Mouse (Mus musculus) T-helper 1 cell (primary cell): ENCODE data around the gene Galnt18.

Source experiments
- in situ Hi-C: fragments of 300-600 bp; cut with MboI, MseI; formaldehyde crosslinking; loops from one replicate; pipeline ENCODE4 v1.15.1; 2025; ENCODE audit warnings: high pct_unique_total_duplicates

Galnt18 gene

GRCm38 (mm10) chr7:111779504-111780242, at the start of gene Galnt18:
Gene Galnt18 (minus strand): TSS chr7:111779977.
- in situ Hi-C loops, result loop anchor here (25.0 kb wide), 2 partner anchors 183 to 583 kb away; no protein-coding TSS in a partner anchor

GRCm38 (mm10) chr7:111827337-111827736, 47.6 kb upstream of the Galnt18 start:
- in situ Hi-C loops, result no loop called here

- in situ Hi-C loops, result no loop called here
Measured at GRCm38 (mm10) chr7:111813093-111813492, 33.3 kb upstream of the Galnt18 start.

- in situ Hi-C loops, result no loop called here
Measured at GRCm38 (mm10) chr7:111811036-111811435, 31.3 kb upstream of the Galnt18 start.

- in situ Hi-C loops, result no loop called here
Measured at GRCm38 (mm10) chr7:111809796-111810195, 30.0 kb upstream of the Galnt18 start.

- in situ Hi-C loops, result no loop called here
Measured at GRCm38 (mm10) chr7:111806083-111806482, 26.3 kb upstream of the Galnt18 start.

- in situ Hi-C loops, result no loop called here
Measured at GRCm38 (mm10) chr7:111804646-111805045, 24.9 kb upstream of the Galnt18 start.

GRCm38 (mm10) chr7:111800785-111801184, 21.0 kb upstream of the Galnt18 start:
- in situ Hi-C loops, result no loop called here

- in situ Hi-C loops, result no loop called here
Measured at GRCm38 (mm10) chr7:111800120-111800519, 20.3 kb upstream of the Galnt18 start.

GRCm38 (mm10) chr7:111799021-111799420, 19.2 kb upstream of the Galnt18 start:
- in situ Hi-C loops, result loop anchor here (25.0 kb wide), 2 partner anchors 163 to 563 kb away; no protein-coding TSS in a partner anchor

- in situ Hi-C loops, result loop anchor here (25.0 kb wide), 2 partner anchors 165 to 565 kb away; no protein-coding TSS in a partner anchor
Measured at GRCm38 (mm10) chr7:111797337-111798010, 17.7 kb upstream of the Galnt18 start.

GRCm38 (mm10) chr7:111795059-111795458, 15.3 kb upstream of the Galnt18 start:
- in situ Hi-C loops, result loop anchor here (25.0 kb wide), 2 partner anchors 167 to 567 kb away; no protein-coding TSS in a partner anchor

- in situ Hi-C loops, result loop anchor here (25.0 kb wide), 2 partner anchors 170 to 570 kb away; no protein-coding TSS in a partner anchor
Measured at GRCm38 (mm10) chr7:111792154-111792553, 12.4 kb upstream of the Galnt18 start.

- in situ Hi-C loops, result loop anchor here (25.0 kb wide), 2 partner anchors 171 to 571 kb away; no protein-coding TSS in a partner anchor
Measured at GRCm38 (mm10) chr7:111791347-111791746, 11.6 kb upstream of the Galnt18 start.

GRCm38 (mm10) chr7:111787921-111788320, 8.1 kb upstream of the Galnt18 start:
- in situ Hi-C loops, result loop anchor here (25.0 kb wide), 2 partner anchors 174 to 574 kb away; no protein-coding TSS in a partner anchor

- in situ Hi-C loops, result loop anchor here (25.0 kb wide), 2 partner anchors 177 to 577 kb away; no protein-coding TSS in a partner anchor
Measured at GRCm38 (mm10) chr7:111785478-111785877, 5.7 kb upstream of the Galnt18 start.

GRCm38 (mm10) chr7:111782126-111782525, 2.3 kb upstream of the Galnt18 start:
- in situ Hi-C loops, result loop anchor here (25.0 kb wide), 2 partner anchors 180 to 580 kb away; no protein-coding TSS in a partner anchor

- in situ Hi-C loops, result loop anchor here (25.0 kb wide), 2 partner anchors 181 to 581 kb away; no protein-coding TSS in a partner anchor
Measured at GRCm38 (mm10) chr7:111781316-111781715, 1.5 kb upstream of the Galnt18 start.

GRCm38 (mm10) chr7:111778789-111779503, 831 bp downstream of the Galnt18 start:
- in situ Hi-C loops, result loop anchor here (25.0 kb wide), 2 partner anchors 183 to 583 kb away; no protein-coding TSS in a partner anchor

GRCm38 (mm10) chr7:111778212-111778611, 1.6 kb downstream of the Galnt18 start:
- in situ Hi-C loops, result loop anchor here (25.0 kb wide), 2 partner anchors 184 to 584 kb away; no protein-coding TSS in a partner anchor

GRCm38 (mm10) chr7:111777186-111777585, 2.6 kb downstream of the Galnt18 start:
- in situ Hi-C loops, result loop anchor here (25.0 kb wide), 2 partner anchors 185 to 585 kb away; no protein-coding TSS in a partner anchor
